Comparison of ENCODE assay signal across 8 mouse cellular contexts in the genomic region with DNA sequence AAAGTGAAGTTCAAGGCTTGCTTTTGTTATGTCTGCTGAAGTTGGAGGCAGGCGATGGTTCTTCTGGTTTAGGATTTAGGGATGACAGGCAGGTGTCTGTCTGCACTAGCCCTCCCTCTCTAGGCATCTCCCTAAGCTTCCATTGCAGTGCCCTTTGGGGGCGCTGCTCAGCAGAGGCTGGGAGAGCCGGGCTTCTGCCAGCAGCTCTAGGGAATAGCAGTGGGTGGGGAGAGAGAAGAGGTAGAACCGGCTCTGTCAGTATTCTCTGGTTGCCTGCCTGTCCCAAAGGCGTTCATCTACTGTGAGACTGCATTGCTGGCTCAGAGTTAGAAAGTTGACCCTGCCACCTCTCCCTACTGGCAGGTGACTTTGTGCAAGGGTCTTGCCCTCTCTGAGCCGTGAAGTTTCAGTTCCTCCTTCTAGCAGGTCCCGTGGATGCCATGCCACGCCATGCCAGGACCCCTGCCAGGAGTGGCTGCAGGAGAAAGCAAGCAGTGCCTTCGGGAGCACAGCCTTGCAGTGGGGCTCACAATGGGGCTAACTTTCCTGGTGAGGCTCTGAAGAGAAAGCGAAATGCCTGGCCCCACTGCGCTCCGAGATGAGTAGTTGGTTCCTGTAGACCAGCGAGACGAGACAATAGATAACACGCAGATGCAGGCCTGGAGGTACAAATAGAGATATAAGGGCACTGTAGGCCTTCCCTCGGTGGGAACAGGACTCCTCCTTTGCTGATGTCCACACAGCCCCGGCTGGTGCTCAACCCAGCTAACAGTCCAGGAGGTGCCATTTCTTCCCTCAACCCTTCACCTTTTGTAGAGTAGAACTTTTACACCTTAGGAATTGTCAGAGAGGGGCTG. TPM values are rescaled to one million over a fixed set of nuclear protein-coding genes. Genes with fewer than 3 reads are reported as not detected.
A peak's percentile ranks its signal among the peaks of the same experiment; 100 is the strongest.
DNase-seq lines count a peak whose midpoint lies in the region; ATAC-seq lines count a peak whose summit lies in the region.

No protein-coding gene starts in this region.

- no peaks in the 10 kb centered on the region for H3K9me3 ChIP-seq in embryonic facial prominence, embryonic 13.5 days
- H3K9me3 ChIP-seq in liver, embryonic 12.5 days (replicated peaks) = no peaks in the 10 kb centered on the region

- H3K4me3 ChIP-seq in embryonic facial prominence, embryonic 13.5 days = no peak overlapping the region
- H3K4me3 ChIP-seq in liver, embryonic 12.5 days = peak overlapping the region; percentile 18

- H3K4me1 ChIP-seq in embryonic facial prominence, embryonic 13.5 days = peaks cover 99% of the 10 kb centered on the region
- H3K4me1 ChIP-seq in liver, embryonic 12.5 days = peaks cover 81% of the 10 kb centered on the region

- no peak for ATAC-seq in embryonic facial prominence, embryonic 13.5 days (ENCODE audit: insufficient number of reproducible peaks, insufficient read depth, low FRiP score, low TSS enrichment, low read depth)
- ATAC-seq in liver, embryonic 12.5 days = peak; percentile 66
- no peak for ATAC-seq in megakaryocyte, adult 5-6 weeks (ENCODE audit: poor library complexity, severe bottlenecking)

- H3K27me3 ChIP-seq in embryonic facial prominence, embryonic 13.5 days = no peaks in the 10 kb centered on the region
- H3K27me3 ChIP-seq in liver, embryonic 12.5 days (replicated peaks) = no peaks in the 10 kb centered on the region

- DNase-seq in gastrocnemius, postnatal 25 days = peak; percentile 47
- no peak for DNase-seq in gastrocnemius, postnatal 10 days
- peak; percentile 66 to 67 for DNase-seq in B cell, adult 2 months
- no peak for DNase-seq in testis, postnatal 14 days (ENCODE audit: low spot score)
- no peak for DNase-seq in cerebellum, adult 11-12 months

- WGBS in embryonic facial prominence, embryonic 13.5 days = 63% methylated on average over 17 of the region's 17 CpGs
- 36% methylated on average over 17 of the region's 17 CpGs for WGBS in liver, embryonic 12.5 days (ENCODE audit: insufficient replicate concordance)

- 0 out of 2 replicates have a peak, but pooled peaks cover 3% of the 10 kb centered on the region for H3K36me3 ChIP-seq in embryonic facial prominence, embryonic 13.5 days
- peaks cover 28% of the 10 kb centered on the region for H3K36me3 ChIP-seq in liver, embryonic 12.5 days

- 0 out of 2 replicates have a peak overlapping the region, but pooled peaks have one; percentile 7 for H3K9ac ChIP-seq in embryonic facial prominence, embryonic 13.5 days
- H3K9ac ChIP-seq in liver, embryonic 12.5 days = 0 out of 2 replicates have a peak overlapping the region, but pooled peaks have one; percentile 25

- peak overlapping the region; percentile 23; the same call in 1 of the 2 replicates for H3K4me2 ChIP-seq in embryonic facial prominence, embryonic 13.5 days
- H3K4me2 ChIP-seq in liver, embryonic 12.5 days = peak overlapping the region; percentile 55

- peak overlapping the region; percentile 92 for H3K27ac ChIP-seq in embryonic facial prominence, embryonic 13.5 days
- peak overlapping the region; percentile 18; the same call in 1 of the 2 replicates for H3K27ac ChIP-seq in liver, embryonic 12.5 days

RNA-seq across cellular contexts. Expression of gene Capzb, which starts 19.5 kb away (rescaled TPM):
- 100 to 1,000 TPM; 472 to 500 TPM for total RNA-seq in gastrocnemius, postnatal 25 days (2021)
- total RNA-seq in gastrocnemius, postnatal 10 days (2021) = 100 to 1,000 TPM; 576 to 632 TPM
- polyA plus RNA-seq in embryonic facial prominence, embryonic 13.5 days (2015; fragmentation: Nextera tagmentation; extraction: Ambion mirVana) = 396 and 424 TPM in 2 replicates
- 208 and 209 TPM in 2 replicates for polyA plus RNA-seq in liver, embryonic 12.5 days (2016; fragmentation: Nextera tagmentation; extraction: Ambion mirVana)
- total RNA-seq in megakaryocyte, adult 5-6 weeks (2015) = 683 and 689 TPM in 2 replicates
- total RNA-seq in megakaryocyte, adult 5-6 weeks (2017) = 251 and 275 TPM in 2 replicates

Comparison
In these comparisons a context has a peak if more than half of its experiments do, and no peak if none do; other contexts are left out.
1. DNase-seq: peak in gastrocnemius, postnatal 25 days (single experiment) and B cell, adult 2 months (2 of 2); none in gastrocnemius, postnatal 10 days (single experiment), testis, postnatal 14 days (single experiment) and cerebellum, adult 11-12 months (single experiment).